Mouse (Mus musculus) midbrain, postnatal 0 days (tissue): ENCODE measurements at regions not wholly inside any gene's neighbourhood (a gene's known extent, or its start where the extent isn't known, plus 50 kb on each side); places are given as distances from the start of the nearest gene placed in this dataset.
A peak's percentile ranks its signal among the peaks of the same experiment; 100 is the strongest.

Experiments used
- ATAC-seq: fragments of 200-750 bp; cut with Nextera tagmentation; 2 replicates; pipeline ENCODE4 v1.8.0; 2017; ENCODE audit warnings: moderate number of reproducible peaks, mild to moderate bottlenecking, moderate TSS enrichment, moderate library complexity; ENCODE audit not compliant: low FRiP score
- DNase-seq: peaks from one replicate; pipeline ENCODE4 v3.0.0-alpha.2; 2015; ENCODE audit warnings: low spot score
- H3K27ac ChIP-seq: fragments of 300-500 bp; sonication (generic); 2 replicates; pipeline ENCODE4 v1.5.1; 2014; ENCODE audit warnings: low read depth, mild to moderate bottlenecking, low read length, mixed read lengths
- H3K27me3 ChIP-seq: fragments of 300-500 bp; sonication (generic); 2 replicates; pipeline ENCODE4 v1.6.1; 2014; ENCODE audit warnings: low read length, control low read depth, mixed read lengths; ENCODE audit not compliant: insufficient read depth
- H3K36me3 ChIP-seq: fragments of 300-500 bp; sonication (generic); 2 replicates; pipeline ENCODE4 v1.6.1; 2014; ENCODE audit warnings: low read length, control low read depth, mixed read lengths; ENCODE audit not compliant: insufficient read depth
- H3K4me1 ChIP-seq: fragments of 300-500 bp; sonication (generic); 2 replicates; pipeline ENCODE4 v1.6.1; 2014; ENCODE audit warnings: mild to moderate bottlenecking, control low read depth, antibody characterized with exemption, low read length, mixed read lengths; ENCODE audit not compliant: insufficient read depth
- H3K4me2 ChIP-seq: fragments of 300-500 bp; sonication (generic); 2 replicates; pipeline ENCODE4 v1.6.1; 2014; ENCODE audit warnings: low read depth, mild to moderate bottlenecking, low read length, mixed read lengths; ENCODE audit not compliant: poor library complexity, severe bottlenecking
- H3K4me3 ChIP-seq: fragments of 300-500 bp; sonication (generic); 2 replicates; pipeline ENCODE4 v1.5.1; 2014; ENCODE audit warnings: low read depth, mild to moderate bottlenecking, low read length, moderate library complexity
- H3K9ac ChIP-seq: fragments of 300-500 bp; sonication (generic); replicated peaks from 2 replicates; pipeline ENCODE4 v1.6.1; 2014; ENCODE audit warnings: mild to moderate bottlenecking, low read length, moderate library complexity, mixed read lengths; ENCODE audit not compliant: poor library complexity, severe bottlenecking
- H3K9me3 ChIP-seq: fragments of 300-500 bp; sonication (generic); 2 replicates; pipeline ENCODE4 v1.6.1; 2016; ENCODE audit warnings: low read length, control low read depth
- CTCF ChIP-seq: IDR thresholded peaks from 2 replicates; pipeline ENCODE4 v1.5.1; 2016; ENCODE audit warnings: antibody characterized with exemption, mild to moderate bottlenecking
- WGBS: fragments of 180-500 bp; shearing (Covaris S2); extraction: QIAGEN DNeasy Blood & Tissue Kit; methylation state at CpG from one replicate; pipeline ENCODE4 v1.1.7; 2014; 5-methylcytosine and 5-hydroxymethylcytosine counted together

DNA sequence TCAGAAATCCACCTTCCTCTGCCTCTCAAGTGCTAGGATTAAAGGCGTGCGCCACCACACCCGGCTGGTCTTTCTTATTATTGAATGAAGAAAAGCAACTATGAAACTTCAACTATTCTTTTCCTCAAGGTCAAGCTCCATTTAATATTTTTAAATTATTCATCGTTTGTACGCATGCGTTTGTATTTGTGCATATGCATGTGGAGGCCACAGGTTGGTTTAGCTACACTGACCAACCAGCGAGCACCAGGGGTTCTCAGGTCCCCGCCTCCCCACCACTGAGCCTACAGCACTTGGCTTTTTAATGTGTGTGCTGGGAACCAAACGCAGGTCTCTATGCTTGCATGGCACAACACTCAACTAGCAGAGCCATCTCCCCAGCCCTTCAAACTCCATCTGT is 51.0 kb upstream of the Tmem252 start:
- no peak overlapping the region for H3K4me3 ChIP-seq
- H3K4me1 ChIP-seq, result no peaks in the 10 kb centered on the region
- H3K27ac ChIP-seq, result no peak overlapping the region
- TF ChIP-seq CTCF, result no peak
- DNase-seq (no peak), ATAC-seq (no peak)
- no peaks in the 10 kb centered on the region; the same call in 1 of the 2 replicates for H3K27me3 ChIP-seq
- no peaks in the 10 kb centered on the region for H3K36me3 ChIP-seq
- 95% methylated on average over 9 of the region's 9 CpGs for WGBS
- H3K4me2 ChIP-seq, result no peak overlapping the region
- H3K9me3 ChIP-seq, result no peaks in the 10 kb centered on the region
- H3K9ac ChIP-seq, result no peak overlapping the region

DNA sequence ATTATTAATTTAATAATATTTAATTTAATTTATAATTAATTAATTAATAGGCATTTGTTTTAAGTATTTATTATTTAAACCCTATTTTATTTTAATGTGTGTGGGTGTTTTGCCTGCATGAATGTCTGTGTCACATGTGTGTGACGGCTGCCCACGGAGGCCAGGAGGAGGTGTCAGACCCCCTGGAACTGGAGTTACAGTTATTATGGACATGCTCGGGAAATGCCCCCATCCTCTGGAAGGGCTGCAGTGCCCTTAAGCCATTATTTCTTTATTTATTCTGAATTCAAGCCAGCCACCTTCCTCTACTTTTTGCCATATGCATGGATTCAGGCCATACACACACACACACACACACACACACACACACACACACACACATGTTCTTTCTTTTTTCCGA is 51.5 kb upstream of the Tmem252 start:
- Histone ChIP-seq H3K36me3 (no peaks in the 10 kb centered on the region), H3K27me3 (no peaks in the 10 kb centered on the region; the same call in 1 of the 2 replicates), H3K27ac (no peak overlapping the region), H3K9me3 (no peaks in the 10 kb centered on the region), H3K4me2 (no peak overlapping the region), H3K9ac (no peak overlapping the region), H3K4me1 (no peaks in the 10 kb centered on the region), H3K4me3 (no peak overlapping the region)
- no peak for TF ChIP-seq CTCF
- DNase-seq, result no peak
- 82% methylated on average over 4 of the region's 4 CpGs for WGBS
- no peak for ATAC-seq

DNA sequence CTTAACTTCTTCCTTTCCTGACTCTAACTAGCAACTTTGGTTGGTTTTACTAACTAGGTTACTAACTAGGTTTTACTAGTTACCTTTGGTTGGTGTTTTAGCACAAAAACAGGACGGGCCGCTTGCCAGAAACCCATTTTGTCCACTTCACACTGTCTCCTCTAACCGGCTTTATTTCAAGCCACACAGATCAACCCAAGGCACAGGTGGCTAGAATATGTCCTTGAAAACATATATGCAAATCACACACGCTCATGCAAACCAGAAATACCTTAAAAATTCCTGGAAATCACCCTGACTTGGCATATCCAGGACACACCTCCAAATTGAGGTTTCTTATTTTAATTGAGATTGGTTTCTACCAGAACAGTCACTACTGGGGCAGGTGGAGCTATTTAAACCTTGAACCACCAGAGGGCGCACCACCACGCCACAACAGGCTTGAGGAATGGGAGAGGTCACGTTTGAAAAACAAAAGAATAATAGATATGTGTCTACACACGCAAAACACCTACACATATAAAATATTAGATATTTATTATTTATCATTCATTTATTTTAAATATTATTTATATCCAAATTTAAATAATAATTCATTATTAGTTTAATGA is 52.1 kb upstream of the Tmem252 start:
- Histone ChIP-seq H3K27me3 (no peaks in the 10 kb centered on the region; the same call in 1 of the 2 replicates), H3K9ac (no peak overlapping the region), H3K4me2 (no peak overlapping the region), H3K4me3 (no peak overlapping the region), H3K27ac (no peak overlapping the region), H3K9me3 (no peaks in the 10 kb centered on the region), H3K4me1 (no peaks in the 10 kb centered on the region), H3K36me3 (no peaks in the 10 kb centered on the region)
- DNase-seq (peak; percentile 76), ATAC-seq (peak; percentile 54)
- peak; percentile 90 for TF ChIP-seq CTCF
- 33% methylated on average over 8 of the region's 8 CpGs for WGBS

DNA sequence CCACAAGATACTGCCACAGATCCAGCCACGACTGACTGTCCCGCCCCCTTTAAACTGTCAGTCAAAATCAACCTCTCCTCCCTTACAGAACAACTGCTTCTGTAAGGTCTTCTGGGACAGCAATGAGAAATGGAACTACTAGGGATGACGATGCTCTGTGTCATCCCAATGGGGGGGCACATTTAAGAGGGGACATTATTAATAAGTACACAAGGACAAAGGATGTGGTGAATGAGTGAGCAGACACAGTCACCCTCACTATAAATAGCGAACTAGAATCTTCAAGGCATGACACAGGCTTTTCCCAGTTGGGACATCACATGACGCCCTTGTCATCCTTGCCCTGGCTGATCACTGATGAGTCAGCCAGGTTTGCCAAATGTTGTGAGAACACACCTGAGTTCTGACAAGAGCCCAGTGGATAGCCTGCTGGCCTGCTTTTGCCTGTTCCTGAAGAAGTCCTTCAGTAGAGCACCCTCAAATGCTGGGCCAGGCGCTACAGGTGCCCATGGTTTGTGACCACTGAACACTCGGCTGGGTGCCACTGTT is 58.0 kb upstream of the Tmem252 start:
- Histone ChIP-seq H3K27ac (no peak overlapping the region), H3K4me2 (no peak overlapping the region), H3K36me3 (no peaks in the 10 kb centered on the region), H3K9me3 (no peaks in the 10 kb centered on the region), H3K4me1 (no peaks in the 10 kb centered on the region), H3K27me3 (no peaks in the 10 kb centered on the region), H3K4me3 (no peak overlapping the region), H3K9ac (no peak overlapping the region)
- DNase-seq, result no peak
- no peak for TF ChIP-seq CTCF
- ATAC-seq, result no peak
- WGBS, result 90% methylated on average over 7 of the region's 7 CpGs

GRCm38 (mm10) chr19:24607884-24608283 is 52.2 kb upstream of the Pip5k1b start:
- WGBS, result 72% methylated on average over 3 of the region's 3 CpGs

GRCm38 (mm10) chr19:24606390-24606976 is 50.8 kb upstream of the Pip5k1b start:
- Histone ChIP-seq H3K4me3 (no peak overlapping the region), H3K9ac (no peak overlapping the region), H3K4me2 (no peak overlapping the region), H3K27me3 (no peaks in the 10 kb centered on the region), H3K27ac (no peak overlapping the region), H3K36me3 (no peaks in the 10 kb centered on the region), H3K9me3 (no peaks in the 10 kb centered on the region), H3K4me1 (no peaks in the 10 kb centered on the region)
- TF ChIP-seq CTCF, result peak; percentile 54
- 79% methylated on average over 5 of the region's 5 CpGs for WGBS
- DNase-seq (no peak), ATAC-seq (no peak)

More at GRCm38 (mm10) chr19:24607884-24608283, 52.2 kb upstream of the Pip5k1b start:
- Histone ChIP-seq H3K27me3 (no peaks in the 10 kb centered on the region), H3K9me3 (no peaks in the 10 kb centered on the region), H3K4me1 (no peaks in the 10 kb centered on the region), H3K4me2 (no peak overlapping the region), H3K4me3 (no peak overlapping the region), H3K27ac (no peak overlapping the region), H3K36me3 (no peaks in the 10 kb centered on the region), H3K9ac (no peak overlapping the region)
- no peak for TF ChIP-seq CTCF
- DNase-seq (no peak), ATAC-seq (no peak)
